Mouse (Mus musculus): ENCODE results near the gene Crxos. TPM values are rescaled to one million over a fixed set of nuclear protein-coding genes. Genes with fewer than 3 reads are reported as not detected.

The Crxos gene
- polyA plus RNA-seq, 1 experiment from 2014 or later: 0.25 TPM

GRCm38 (mm10) chr7:15922220-15922773 is 39.9 kb downstream of the Crxos start, which contains the start of gene Selenow:
Gene Selenow (minus strand): TSS chr7:15922402.
- under 1% methylated on average over 33 of the region's 33 CpGs for WGBS

GRCm38 (mm10) chr7:15929910-15930309 is 47.5 kb downstream of the Crxos start:
- Histone ChIP-seq H3K4me2 (replicated peaks) (no peak overlapping the region), H3K4me3 (no peak overlapping the region), H3K27ac (replicated peaks) (no peak overlapping the region), H3K36me3 (peaks cover 1% of the 10 kb centered on the region; the same call in 1 of the 2 replicates), H3K9ac (replicated peaks) (no peak overlapping the region), H3K9me3 (no peaks in the 10 kb centered on the region), H3K27me3 (no peaks in the 10 kb centered on the region), H3K4me1 (no peaks in the 10 kb centered on the region)
- WGBS: 34% methylated on average over 4 of the region's 4 CpGs
- no peak for ATAC-seq (replicated peaks)

More at GRCm38 (mm10) chr7:15922220-15922773, 39.9 kb downstream of the Crxos start, which contains the start of gene Selenow:
- Histone ChIP-seq H3K9ac (replicated peaks) (peak within 1 kb of the TSS; percentile 71), H3K9me3 (no peaks in the 10 kb centered on the region), H3K4me2 (replicated peaks) (peak within 1 kb of the TSS; percentile 87), H3K27ac (replicated peaks) (peak within 1 kb of the TSS; percentile 84), H3K4me1 (peaks cover 26% of the 10 kb centered on the region), H3K27me3 (no peaks in the 10 kb centered on the region), H3K36me3 (peaks cover 26% of the 10 kb centered on the region), H3K4me3 (peak within 1 kb of the TSS; percentile 89)
- peak; percentile 96 for ATAC-seq (replicated peaks)

DNA sequence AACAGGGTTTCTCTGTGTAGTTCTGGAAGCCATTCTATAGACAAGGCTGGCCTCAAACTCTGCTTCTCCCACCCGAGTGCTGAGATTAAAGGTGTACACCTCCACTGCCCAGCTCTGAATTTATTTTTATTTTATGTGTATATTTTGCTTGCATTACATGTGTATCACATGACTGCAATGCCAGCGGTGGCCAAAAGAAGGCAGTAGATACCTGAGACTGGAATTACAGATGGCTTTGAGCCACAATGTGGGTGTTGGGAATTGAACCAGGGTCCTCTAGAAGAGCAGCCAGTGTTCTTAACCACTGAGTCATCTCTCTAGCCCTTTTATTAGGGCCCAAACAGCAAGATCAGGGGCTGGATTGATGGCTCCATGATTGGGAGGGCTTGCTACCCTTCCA is 48.1 kb downstream of the Crxos start:
- Histone ChIP-seq H3K27me3 (no peaks in the 10 kb centered on the region), H3K4me1 (no peaks in the 10 kb centered on the region), H3K9me3 (no peaks in the 10 kb centered on the region), H3K9ac (replicated peaks) (no peak overlapping the region), H3K27ac (replicated peaks) (no peak overlapping the region), H3K4me3 (no peak overlapping the region), H3K4me2 (replicated peaks) (no peak overlapping the region), H3K36me3 (peaks cover 7% of the 10 kb centered on the region)
- WGBS: 62% methylated on average over 2 of the region's 2 CpGs
- no peak for ATAC-seq (replicated peaks)

GRCm38 (mm10) chr7:15931635-15932034 is 49.2 kb downstream of the Crxos start:
- H3K27me3 ChIP-seq: no peaks in the 10 kb centered on the region
- no peak overlapping the region for H3K27ac ChIP-seq (replicated peaks)
- no peaks in the 10 kb centered on the region for H3K4me1 ChIP-seq
- H3K9me3 ChIP-seq: no peaks in the 10 kb centered on the region
- WGBS: 83% methylated on average over 3 of the region's 3 CpGs
- ATAC-seq (replicated peaks): no peak
- peaks cover 17% of the 10 kb centered on the region for H3K36me3 ChIP-seq
- H3K9ac ChIP-seq (replicated peaks): no peak overlapping the region
- H3K4me3 ChIP-seq: no peak overlapping the region
- H3K4me2 ChIP-seq (replicated peaks): no peak overlapping the region

- Histone ChIP-seq H3K27ac (replicated peaks) (no peak overlapping the region), H3K4me3 (no peak overlapping the region), H3K9ac (replicated peaks) (no peak overlapping the region), H3K4me2 (replicated peaks) (no peak overlapping the region), H3K4me1 (no peaks in the 10 kb centered on the region), H3K9me3 (no peaks in the 10 kb centered on the region), H3K36me3 (peaks cover 38% of the 10 kb centered on the region), H3K27me3 (no peaks in the 10 kb centered on the region)
- no peak for ATAC-seq (replicated peaks)
- WGBS: 66% methylated on average over 16 of the region's 16 CpGs
These were observed 51.3 kb downstream of the Crxos start for GRCm38 (mm10) chr7:15933437-15934359.

GRCm38 (mm10) chr7:15937491-15937890 is 55.1 kb downstream of the Crxos start:
- no peaks in the 10 kb centered on the region for H3K9me3 ChIP-seq
- H3K9ac ChIP-seq (replicated peaks): no peak overlapping the region
- peaks cover 75% of the 10 kb centered on the region for H3K36me3 ChIP-seq
- H3K4me3 ChIP-seq: no peak overlapping the region
- no peaks in the 10 kb centered on the region for H3K4me1 ChIP-seq
- H3K27ac ChIP-seq (replicated peaks): no peak overlapping the region
- 89% methylated on average over 5 of the region's 5 CpGs for WGBS
- H3K27me3 ChIP-seq: no peaks in the 10 kb centered on the region
- H3K4me2 ChIP-seq (replicated peaks): no peak overlapping the region
- ATAC-seq (replicated peaks): no peak

GRCm38 (mm10) chr7:15938621-15939020 is 56.2 kb downstream of the Crxos start:
- H3K4me2 ChIP-seq (replicated peaks): no peak overlapping the region
- 93% methylated on average over 3 of the region's 3 CpGs for WGBS
- H3K36me3 ChIP-seq: peaks cover 84% of the 10 kb centered on the region
- no peaks in the 10 kb centered on the region for H3K27me3 ChIP-seq
- H3K9ac ChIP-seq (replicated peaks): no peak overlapping the region
- no peak overlapping the region for H3K4me3 ChIP-seq
- no peak for ATAC-seq (replicated peaks)
- no peak overlapping the region for H3K27ac ChIP-seq (replicated peaks)
- H3K4me1 ChIP-seq: peaks cover under 1% of the 10 kb centered on the region; the same call in 1 of the 2 replicates
- H3K9me3 ChIP-seq: no peaks in the 10 kb centered on the region

DNA sequence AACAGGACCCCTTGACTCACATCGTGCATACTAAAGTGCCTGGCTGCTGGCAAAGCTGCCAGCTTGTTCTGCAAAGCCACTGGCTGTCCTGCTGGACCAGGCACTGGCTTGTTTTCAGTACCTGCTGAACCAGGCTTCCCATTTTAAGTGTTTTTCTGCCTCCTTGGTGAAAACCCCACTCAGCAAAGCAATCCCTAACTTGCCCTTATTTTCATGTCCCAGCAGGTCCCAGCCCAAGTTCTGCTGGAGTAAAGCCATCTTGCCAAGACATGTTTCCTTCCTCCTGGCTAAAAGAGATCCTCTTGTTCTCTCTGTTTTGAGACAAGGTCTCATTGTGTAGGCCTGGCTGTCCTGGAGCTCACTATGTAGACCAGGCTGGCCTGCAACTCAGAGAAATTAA is 61.9 kb downstream of the Crxos start:
- Histone ChIP-seq H3K27ac (replicated peaks) (no peak overlapping the region), H3K27me3 (no peaks in the 10 kb centered on the region), H3K36me3 (peaks cover 47% of the 10 kb centered on the region), H3K4me1 (peaks cover 30% of the 10 kb centered on the region), H3K9me3 (no peaks in the 10 kb centered on the region), H3K9ac (replicated peaks) (no peak overlapping the region), H3K4me2 (replicated peaks) (no peak overlapping the region), H3K4me3 (peak overlapping the region; percentile 92; the same call in 1 of the 2 replicates)
- WGBS: 97% methylated on average over 1 of the region's 1 CpGs
- ATAC-seq (replicated peaks): no peak

- Histone ChIP-seq H3K4me2 (replicated peaks) (peak overlapping the region; percentile 72), H3K36me3 (peaks cover 38% of the 10 kb centered on the region), H3K4me1 (peaks cover 30% of the 10 kb centered on the region), H3K9me3 (no peaks in the 10 kb centered on the region), H3K27me3 (no peaks in the 10 kb centered on the region), H3K27ac (replicated peaks) (peak overlapping the region; percentile 98; the same call in 1 of the 2 replicates), H3K4me3 (peak overlapping the region; percentile 92), H3K9ac (replicated peaks) (peak overlapping the region; percentile 77)
- no peak for ATAC-seq (replicated peaks)
- 5% methylated on average over 8 of the region's 8 CpGs for WGBS
These were observed 62.8 kb downstream of the Crxos start for GRCm38 (mm10) chr7:15945211-15945610.

DNA sequence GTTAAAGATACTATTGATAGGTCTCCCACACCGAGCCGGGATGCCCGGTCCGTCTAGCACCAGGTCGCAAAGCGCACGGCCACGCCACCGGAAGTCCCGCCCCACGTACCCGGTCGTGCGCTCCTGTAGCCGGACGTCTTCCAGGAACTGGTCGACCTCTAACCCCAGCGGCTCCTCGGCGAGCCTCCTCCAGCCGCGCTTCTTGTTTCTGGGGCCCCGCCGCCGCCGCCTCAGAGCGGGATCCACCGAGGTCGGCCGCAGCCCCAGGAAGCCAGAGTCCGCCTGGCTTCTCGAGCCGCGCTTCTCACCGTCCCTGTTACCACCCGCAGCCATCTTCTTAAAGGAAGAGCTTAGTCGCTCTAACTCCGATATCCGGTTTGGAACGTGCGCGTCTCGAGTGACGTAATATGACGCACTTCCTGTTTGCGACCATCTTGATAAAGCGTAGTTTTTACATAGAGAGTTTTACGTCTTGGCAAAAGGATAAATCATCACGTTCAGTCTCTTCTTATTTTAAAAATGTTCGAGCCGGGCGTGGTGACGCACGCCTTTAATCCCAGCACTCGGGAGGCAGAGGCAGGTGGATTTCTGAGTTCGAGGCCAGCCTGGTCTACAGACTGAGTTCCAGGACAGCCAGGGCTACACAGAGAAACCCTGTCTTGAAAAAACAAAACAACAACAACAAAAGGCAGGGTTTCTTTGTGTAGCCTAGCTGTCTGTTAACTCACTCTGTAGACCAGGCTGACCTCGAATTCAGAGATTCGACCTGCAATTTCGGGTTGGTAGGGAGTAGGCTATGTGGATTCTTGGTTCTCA is 63.5 kb downstream of the Crxos start, which contains the start of gene Nop53:
Nop53 (minus strand) TSS at position 354 of the 816 bp plus-strand sequence.
- 1% methylated on average over 59 of the region's 59 CpGs for WGBS
- Histone ChIP-seq H3K27me3 (no peaks in the 10 kb centered on the region), H3K27ac (replicated peaks) (peak within 1 kb of the TSS; percentile 98), H3K4me2 (replicated peaks) (peak within 1 kb of the TSS; percentile 72), H3K9me3 (no peaks in the 10 kb centered on the region), H3K36me3 (peaks cover 31% of the 10 kb centered on the region), H3K9ac (replicated peaks) (peak within 1 kb of the TSS; percentile 77), H3K4me1 (peaks cover 30% of the 10 kb centered on the region), H3K4me3 (peak within 1 kb of the TSS; percentile 92)
- ATAC-seq (replicated peaks): peak; percentile 95

- Histone ChIP-seq H3K4me3 (no peak overlapping the region), H3K9me3 (no peaks in the 10 kb centered on the region), H3K27ac (replicated peaks) (no peak overlapping the region), H3K9ac (replicated peaks) (no peak overlapping the region), H3K27me3 (no peaks in the 10 kb centered on the region), H3K4me1 (peaks cover 30% of the 10 kb centered on the region), H3K36me3 (peaks cover 13% of the 10 kb centered on the region), H3K4me2 (replicated peaks) (no peak overlapping the region)
- 54% methylated on average over 4 of the region's 4 CpGs for WGBS
- no peak for ATAC-seq (replicated peaks)
These were observed 65.3 kb downstream of the Crxos start for GRCm38 (mm10) chr7:15947653-15948260.

All from forebrain, embryonic 15.5 days (tissue).